Mouse (Mus musculus) liver, embryonic 14.5 days (tissue): ENCODE data around the gene Phf21b. TPM values are rescaled to one million over a fixed set of nuclear protein-coding genes. Genes with fewer than 3 reads are reported as not detected.

ENCODE experiments used
- ATAC-seq: fragments of 200-750 bp; cut with Nextera tagmentation; 2 replicates; pipeline ENCODE4 v1.8.0; 2017; ENCODE audit warnings: moderate number of reproducible peaks, mild to moderate bottlenecking, moderate library complexity; ENCODE audit not compliant: insufficient read depth
- DNase-seq, 3 experiments: peaks; one replicate each; pipeline ENCODE4 v3.0.0-alpha.2; 2012 to 2013; ENCODE audit warnings: low read depth in 3 of 3, low spot score in 3 of 3
- H3K27ac ChIP-seq: fragments of 300-500 bp; sonication (generic); 2 replicates; pipeline ENCODE4 v1.5.1; 2014; ENCODE audit warnings: moderate library complexity, mild to moderate bottlenecking, control low read depth, inconsistent platforms
- H3K27me3 ChIP-seq: fragments of 300-500 bp; sonication (generic); 2 replicates; pipeline ENCODE4 v1.6.1; 2014; ENCODE audit warnings: mild to moderate bottlenecking, low read length, moderate library complexity; ENCODE audit not compliant: control insufficient read depth, insufficient read depth
- H3K36me3 ChIP-seq: fragments of 300-500 bp; sonication (generic); replicated peaks from 2 replicates; pipeline ENCODE4 v1.6.1; 2014; ENCODE audit warnings: low read depth; ENCODE audit not compliant: control insufficient read depth, insufficient read depth
- H3K4me1 ChIP-seq, 2 experiments: fragments of 200-500 bp in 1 of 2; fragments of 300-500 bp in 1 of 2; sonication (generic) in 1 of 2; replicated peaks; 2 replicates each; pipeline ENCODE4 v1.6.1; 2012 to 2014; ENCODE audit warnings: antibody characterized with exemption in 1 of 2, inconsistent platforms in 1 of 2, low read length in 1 of 2; ENCODE audit not compliant: control insufficient read depth in 2 of 2, insufficient read depth in 2 of 2
- H3K4me2 ChIP-seq: fragments of 300-500 bp; sonication (generic); 2 replicates; pipeline ENCODE4 v1.6.1; 2014; ENCODE audit warnings: low read depth, mild to moderate bottlenecking, control low read depth, moderate library complexity
- H3K4me3 ChIP-seq, 2 experiments: fragments of 200-500 bp in 1 of 2; fragments of 300-500 bp in 1 of 2; sonication (generic) in 1 of 2; 2 replicates each; pipeline ENCODE4 v1.5.1; 2012 to 2014; ENCODE audit warnings: low read depth in 2 of 2, low read length in 2 of 2, mild to moderate bottlenecking in 2 of 2, control low read depth in 1 of 2, inconsistent platforms in 1 of 2, moderate library complexity in 1 of 2; ENCODE audit not compliant: insufficient read depth in 1 of 2
- H3K9ac ChIP-seq: fragments of 300-500 bp; sonication (generic); replicated peaks from 2 replicates; pipeline ENCODE4 v1.6.1; 2014; ENCODE audit warnings: mild to moderate bottlenecking, control low read depth, moderate library complexity
- H3K9me3 ChIP-seq: fragments of 300-500 bp; sonication (generic); 2 replicates; pipeline ENCODE4 v1.6.1; 2016; ENCODE audit warnings: low read length, mixed read lengths; ENCODE audit not compliant: control insufficient read depth
- CTCF ChIP-seq: IDR thresholded peaks from 2 replicates; pipeline ENCODE4 v1.5.1; 2016; ENCODE audit warnings: antibody characterized with exemption, low read depth, control low read depth
- EP300 ChIP-seq: IDR thresholded peaks from 2 replicates; pipeline ENCODE4 v1.6.1; 2016; ENCODE audit warnings: antibody characterized with exemption, low read depth
- WGBS: fragments of 180-500 bp; shearing (Covaris S2); extraction: QIAGEN DNeasy Blood & Tissue Kit; methylation state at CpG from one replicate; pipeline ENCODE4 v1.1.7; 2014; ENCODE audit not compliant: insufficient replicate concordance; 5-methylcytosine and 5-hydroxymethylcytosine counted together
- polyA plus RNA-seq, 2 experiments: library from polyadenylated mRNA; depleted of rRNA in 1 of 2; stranded (reverse) in 1 of 2; unstranded in 1 of 2; fragments of >200 nt; fragmentation: Nextera tagmentation in 1 of 2; extraction: Ambion mirVana in 1 of 2; gene quantifications; 2 replicates each; pipeline versions ENCODE4 v1.2.1 to v1.2.3; 2012 to 2014

Gene Phf21b
- polyA plus RNA-seq, 2 experiments = 0.69 TPM; not detected in 1

GRCm38 (mm10) chr15:84758493-84758892 lies 97.4 kb downstream of the Phf21b start:
- DNase-seq (no peak), ATAC-seq (no peak)
- no peaks in the 10 kb centered on the region for H3K27me3 ChIP-seq
- no peak overlapping the region for H3K9ac ChIP-seq
- no peak overlapping the region for H3K27ac ChIP-seq
- WGBS = 31% methylated on average over 4 of the region's 4 CpGs
- no peak overlapping the region for H3K4me3 ChIP-seq
- H3K36me3 ChIP-seq = no peaks in the 10 kb centered on the region
- no peaks in the 10 kb centered on the region for H3K9me3 ChIP-seq
- no peak overlapping the region for H3K4me2 ChIP-seq
- no peaks in the 10 kb centered on the region for H3K4me1 ChIP-seq
- TF ChIP-seq CTCF (peak; percentile 87), EP300 (no peak)

GRCm38 (mm10) chr15:84756426-84756825 lies 99.4 kb downstream of the Phf21b start:
- no peak for ATAC-seq
- Histone ChIP-seq H3K27ac (no peak overlapping the region), H3K4me3 (no peak overlapping the region), H3K9ac (no peak overlapping the region), H3K9me3 (no peaks in the 10 kb centered on the region), H3K27me3 (no peaks in the 10 kb centered on the region), H3K36me3 (no peaks in the 10 kb centered on the region), H3K4me1 (no peaks in the 10 kb centered on the region), H3K4me2 (peak overlapping the region; percentile 24; the same call in 1 of the 2 replicates)
- TF ChIP-seq EP300 (no peak), CTCF (no peak)
- 7% methylated on average over 22 of the region's 22 CpGs for WGBS
- no peak for DNase-seq

GRCm38 (mm10) chr15:84754987-84755386 lies 100.9 kb downstream of the Phf21b start:
- TF ChIP-seq EP300 (no peak), CTCF (peak; percentile 90)
- no peaks in the 10 kb centered on the region for H3K4me1 ChIP-seq
- ATAC-seq (no peak), DNase-seq (peak in 2 of 3 experiments; percentile 14 to 33)
- no peaks in the 10 kb centered on the region for H3K9me3 ChIP-seq
- H3K9ac ChIP-seq = no peak overlapping the region
- no peak overlapping the region for H3K4me3 ChIP-seq
- WGBS = 4% methylated on average over 3 of the region's 3 CpGs
- no peak overlapping the region for H3K27ac ChIP-seq
- H3K4me2 ChIP-seq = no peak overlapping the region
- no peaks in the 10 kb centered on the region for H3K36me3 ChIP-seq
- no peaks in the 10 kb centered on the region for H3K27me3 ChIP-seq

GRCm38 (mm10) chr15:84745831-84746230 lies 110.0 kb downstream of the Phf21b start:
- H3K27ac ChIP-seq = no peak overlapping the region
- TF ChIP-seq CTCF (no peak), EP300 (no peak)
- no peaks in the 10 kb centered on the region for H3K36me3 ChIP-seq
- no peak overlapping the region for H3K4me3 ChIP-seq
- 0 out of 4 replicates have a peak, but pooled peaks cover 0 to 2% of the 10 kb centered on the region in 2 experiments for H3K4me1 ChIP-seq
- 64% methylated on average over 4 of the region's 4 CpGs for WGBS
- H3K4me2 ChIP-seq = no peak overlapping the region
- no peak for DNase-seq
- no peaks in the 10 kb centered on the region for H3K27me3 ChIP-seq
- H3K9me3 ChIP-seq = no peaks in the 10 kb centered on the region
- no peak overlapping the region for H3K9ac ChIP-seq
- ATAC-seq = no peak

- 0 out of 4 replicates have a peak, but pooled peaks cover 0 to 2% of the 10 kb centered on the region in 2 experiments for H3K4me1 ChIP-seq
- H3K9ac ChIP-seq = no peak overlapping the region
- no peak overlapping the region for H3K4me3 ChIP-seq
- no peak overlapping the region for H3K27ac ChIP-seq
- ATAC-seq (no peak), DNase-seq (no peak)
- TF ChIP-seq EP300 (no peak), CTCF (no peak)
- no peaks in the 10 kb centered on the region for H3K27me3 ChIP-seq
- no peaks in the 10 kb centered on the region for H3K36me3 ChIP-seq
- 12% methylated on average over 2 of the region's 2 CpGs for WGBS
- H3K4me2 ChIP-seq = no peak overlapping the region
- H3K9me3 ChIP-seq = no peaks in the 10 kb centered on the region
Measured at GRCm38 (mm10) chr15:84744308-84744707, 111.5 kb downstream of the Phf21b start.
